Mouse (Mus musculus) gastrocnemius, adult 2 months (tissue): ENCODE results near the gene U2af1l4. TPM values are rescaled to one million over a fixed set of nuclear protein-coding genes. Genes with fewer than 3 reads are reported as not detected.
A peak's percentile ranks its signal among the peaks of the same experiment; 100 is the strongest.

ENCODE experiments used
- DNase-seq: peaks from one replicate; pipeline ENCODE4 v3.0.0; 2022
- H3K27ac ChIP-seq: fragments of 200-600 bp; 2 replicates; pipeline ENCODE4 v1.8.1; 2022; ENCODE audit warnings: mild to moderate bottlenecking
- H3K4me3 ChIP-seq: fragments of 200-600 bp; 2 replicates; pipeline ENCODE4 v1.8.1; 2022; ENCODE audit warnings: mild to moderate bottlenecking, moderate library complexity
- CTCF ChIP-seq: fragments of 200-600 bp; IDR thresholded peaks from 2 replicates; pipeline ENCODE4 v1.8.1; 2022; ENCODE audit warnings: antibody characterized with exemption, mild to moderate bottlenecking, moderate library complexity
- intact Hi-C: fragments of 180-260 bp; cut with DNase I; formaldehyde crosslinking; loops from one replicate; pipeline ENCODE4 v1.15.1; 2025
- total RNA-seq, 2 experiments: library from RNA; stranded (reverse); gene quantifications; 2 replicates each; pipeline ENCODE4 v1.2.3; 2021

The U2af1l4 gene
- total RNA-seq, 2 experiments from 2014 or later = 53.8 to 62.5 TPM

DNA sequence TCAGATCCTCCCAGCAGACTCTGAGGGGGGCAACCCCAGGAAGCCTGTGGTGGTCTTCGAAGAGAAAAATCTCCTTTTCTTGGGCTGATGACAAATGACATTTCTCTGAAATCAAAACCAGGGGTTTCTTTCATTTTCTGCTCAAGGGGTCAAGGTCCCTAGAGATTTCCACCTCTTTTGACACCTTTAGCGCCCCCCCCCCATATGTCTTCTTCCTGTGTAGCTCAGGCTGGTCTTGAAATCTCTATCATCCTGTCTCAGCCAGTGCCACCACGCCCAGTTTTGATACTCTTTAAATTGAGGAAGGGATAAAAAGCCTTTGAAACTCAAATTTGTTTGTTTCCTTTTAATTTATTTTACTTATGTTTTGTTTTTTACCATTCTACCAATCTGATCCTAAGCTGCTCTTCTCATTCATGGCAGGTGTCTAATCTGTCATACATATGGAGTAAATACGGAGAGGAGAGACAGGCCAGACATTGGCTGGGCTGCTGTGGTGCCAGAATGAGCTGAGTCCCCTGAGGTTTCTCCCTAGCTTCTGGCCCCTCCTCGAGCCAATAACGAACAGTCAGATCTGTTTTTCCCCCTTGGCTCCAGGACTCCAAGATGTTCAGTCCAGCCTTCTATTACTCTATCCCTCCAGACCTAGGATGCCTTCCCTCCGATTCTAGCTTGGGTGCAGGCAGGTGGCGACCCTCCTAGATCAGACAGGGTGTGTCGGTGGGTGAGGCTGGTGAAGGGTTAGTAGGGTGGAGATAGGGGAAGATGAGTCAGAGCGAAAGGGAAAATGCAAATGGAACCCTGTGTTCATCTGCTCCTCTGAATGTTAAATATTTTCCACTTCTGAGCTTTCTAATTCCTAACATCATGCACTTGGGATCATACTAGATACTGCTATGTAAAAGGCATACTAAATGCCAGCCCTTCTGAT, 30.7 kb downstream of the U2af1l4 start:
- intact Hi-C loops = loop anchor here (10.0 kb wide), 1 partner anchor 381 kb away; the partner anchor contains the start of genes Fam187b and Lsr

DNA sequence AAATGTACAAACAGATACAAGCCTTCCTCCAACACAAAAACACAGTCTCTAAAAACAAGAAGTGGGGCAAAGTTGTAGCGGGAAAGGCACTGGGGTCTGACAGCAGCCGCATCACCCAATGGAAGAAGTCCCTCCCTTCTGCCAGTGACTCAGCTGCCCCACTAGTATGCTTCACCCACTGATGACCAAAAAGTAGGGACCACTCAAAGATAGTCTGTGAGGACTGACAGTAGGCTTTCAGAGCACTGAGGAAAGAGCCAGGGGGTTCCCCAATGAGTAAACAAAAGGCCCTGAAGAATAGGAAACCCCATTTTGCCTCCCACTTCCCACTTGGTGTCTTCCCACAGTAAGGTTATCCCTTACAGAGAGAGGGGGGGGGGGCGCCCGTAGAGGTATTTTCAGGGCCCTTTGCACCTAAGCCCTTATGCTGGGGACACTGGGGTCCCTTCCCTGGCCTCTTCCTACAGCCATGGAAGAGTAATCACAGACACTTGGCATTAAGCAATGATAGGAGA, 31.5 kb downstream of the U2af1l4 start:
- H3K4me3 ChIP-seq = no peak overlapping the region
- no peak for TF ChIP-seq CTCF
- intact Hi-C loops = loop anchor here (10.0 kb wide), 1 partner anchor 380 kb away; the partner anchor contains the start of genes Fam187b and Lsr
- no peak overlapping the region for H3K27ac ChIP-seq
- no peak for DNase-seq

More for the DNA sequence above, 30.7 kb downstream of the U2af1l4 start:
- no peak for DNase-seq
- no peak overlapping the region for H3K4me3 ChIP-seq
- H3K27ac ChIP-seq = no peak overlapping the region
- TF ChIP-seq CTCF = no peak

DNA sequence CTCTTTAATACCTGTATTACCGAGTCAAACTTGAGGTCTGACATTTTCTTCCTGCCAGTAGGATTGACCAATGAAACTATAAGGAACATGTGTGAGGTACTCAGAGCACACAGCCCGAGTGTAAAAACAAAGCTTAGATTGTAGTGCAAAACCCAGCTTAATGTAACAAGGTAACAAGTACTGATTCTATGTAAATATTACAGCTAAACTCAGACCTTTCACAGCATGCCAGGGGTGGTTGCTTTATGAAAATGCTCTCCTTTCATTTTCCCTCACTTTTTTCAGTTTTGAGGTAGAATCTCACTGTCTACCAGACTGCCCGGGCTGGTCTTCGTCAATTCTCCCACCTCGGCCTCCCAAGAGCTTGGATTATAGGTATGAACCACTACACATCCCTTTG, 33.0 kb downstream of the U2af1l4 start:
- intact Hi-C loops = loop anchor here (10.0 kb wide), 1 partner anchor 379 kb away; the partner anchor contains the start of genes Fam187b and Lsr
- TF ChIP-seq CTCF = no peak
- Histone ChIP-seq H3K4me3 (no peak overlapping the region), H3K27ac (no peak overlapping the region)
- no peak for DNase-seq

DNA sequence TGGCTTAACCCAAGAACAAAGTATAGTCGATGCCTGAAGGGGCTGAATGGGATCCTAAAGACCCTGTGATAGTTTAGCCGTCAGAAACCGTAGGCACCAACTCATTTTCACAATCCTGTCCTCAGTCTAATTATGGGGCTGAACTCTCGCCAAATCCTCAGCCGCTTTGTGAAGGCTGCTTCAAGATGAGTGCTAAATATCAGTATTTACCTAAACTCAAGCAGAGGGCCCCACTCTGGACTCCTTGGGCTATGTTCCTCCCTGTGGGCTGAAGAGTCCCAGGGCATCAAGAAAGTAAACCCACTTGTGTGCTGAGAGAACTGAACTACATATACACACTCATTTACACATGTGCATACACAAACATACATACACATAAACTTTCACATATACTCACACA, 33.7 kb downstream of the U2af1l4 start:
- no peak for TF ChIP-seq CTCF
- Histone ChIP-seq H3K27ac (no peak overlapping the region), H3K4me3 (no peak overlapping the region)
- DNase-seq = no peak
- intact Hi-C loops = loop anchor here (10.0 kb wide), 1 partner anchor 378 kb away; the partner anchor contains the start of genes Fam187b and Lsr

DNA sequence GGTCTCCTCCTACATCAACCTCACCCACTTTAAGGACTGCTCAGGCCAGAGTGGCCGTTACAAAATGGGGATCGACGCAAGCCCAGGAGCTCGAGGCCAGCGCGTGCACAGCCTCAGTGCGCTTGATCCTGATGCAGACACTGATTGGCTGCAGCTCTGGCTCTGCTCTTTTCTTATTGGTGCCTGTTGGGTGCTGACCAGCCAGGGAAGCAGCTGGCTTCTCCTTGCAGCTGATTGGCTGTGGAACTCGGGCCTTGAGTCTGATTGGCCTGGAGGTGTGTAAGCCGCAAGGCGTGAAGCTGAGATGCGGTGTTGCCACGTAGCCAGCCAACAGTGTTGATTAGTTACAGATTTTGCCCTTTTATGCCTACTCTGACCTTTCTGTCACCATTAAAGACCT, 35.7 kb downstream of the U2af1l4 start, which contains the start of gene Zbtb32:
TSS of gene Zbtb32 (minus strand) at position 124 of the 400 bp plus-strand sequence.
- no peak within 1 kb of the TSS for H3K27ac ChIP-seq
- intact Hi-C loops = loop anchor here (10.0 kb wide), 1 partner anchor 376 kb away; the partner anchor contains the start of genes Fam187b and Lsr
- DNase-seq = no peak

DNA sequence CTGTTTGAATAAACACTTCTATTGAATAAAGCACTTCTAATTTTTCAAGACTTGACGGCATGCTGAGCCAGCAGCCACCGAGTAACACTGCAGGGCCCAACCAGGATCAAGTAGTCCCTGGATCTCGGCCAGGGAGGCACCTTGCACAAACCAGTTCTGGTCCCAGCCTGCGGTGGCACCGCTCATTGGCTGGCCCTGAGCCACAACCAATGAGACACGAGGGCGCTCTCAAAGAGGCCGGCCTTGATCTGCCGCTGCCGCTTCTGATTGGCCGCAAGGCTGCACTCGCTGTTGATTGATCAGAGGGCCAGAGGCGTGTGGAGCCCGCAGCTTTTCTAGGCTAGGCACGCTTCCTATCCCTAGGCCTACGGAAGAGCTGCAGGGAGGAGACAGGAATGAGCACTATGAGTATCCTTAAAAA, 36.8 kb downstream of the U2af1l4 start:
- Histone ChIP-seq H3K27ac (no peak overlapping the region), H3K4me3 (no peak overlapping the region)
- peak; percentile 91 for DNase-seq
- intact Hi-C loops = loop anchor here (10.0 kb wide), 1 partner anchor 375 kb away; the partner anchor contains the start of genes Fam187b and Lsr
- TF ChIP-seq CTCF = no peak

More for the DNA sequence above, 35.7 kb downstream of the U2af1l4 start, which contains the start of gene Zbtb32:
- TF ChIP-seq CTCF = no peak
- no peak within 1 kb of the TSS for H3K4me3 ChIP-seq

DNA sequence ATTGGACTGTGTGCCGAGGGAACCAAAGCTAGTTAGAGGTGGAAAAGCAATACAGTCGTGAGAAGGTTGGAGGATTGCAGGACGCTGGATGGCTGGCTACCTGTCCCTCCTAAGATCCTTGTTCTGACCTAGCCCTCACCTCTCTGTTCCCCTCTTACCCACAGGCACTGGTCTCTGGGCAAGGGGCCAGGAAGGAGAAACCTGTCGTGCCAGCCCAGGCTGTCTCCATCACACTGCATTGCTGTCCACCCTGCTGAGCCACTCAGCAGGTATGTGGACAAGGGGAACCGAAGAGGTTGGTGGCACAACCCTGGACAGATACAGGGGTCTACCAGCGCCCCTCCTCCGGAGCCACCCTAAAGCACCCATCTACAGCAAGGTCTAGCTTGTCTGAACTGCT, 37.5 kb downstream of the U2af1l4 start:
- intact Hi-C loops = no loop called here
- no peak for DNase-seq
- no peak overlapping the region for H3K27ac ChIP-seq
- TF ChIP-seq CTCF = no peak
- H3K4me3 ChIP-seq = no peak overlapping the region

DNA sequence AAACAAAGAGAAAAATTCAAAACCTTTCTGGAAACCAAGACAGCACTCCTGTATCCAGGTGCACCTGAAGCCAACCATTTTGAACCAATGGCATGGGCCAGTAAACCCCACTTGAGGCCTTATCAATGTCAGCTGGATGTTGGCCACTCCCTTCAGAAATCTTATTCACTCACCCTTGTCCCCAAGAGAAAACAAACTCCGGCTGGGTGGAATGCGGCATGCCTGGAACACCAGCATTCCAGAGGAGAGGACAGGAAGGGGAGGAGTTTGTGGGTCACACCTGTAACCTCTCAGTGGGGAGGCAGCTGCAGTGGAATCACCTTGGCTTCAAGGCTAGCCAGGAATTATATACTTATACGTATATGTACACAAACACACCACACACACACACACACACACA, 39.5 kb downstream of the U2af1l4 start:
- intact Hi-C loops = no loop called here
- DNase-seq = no peak
- H3K4me3 ChIP-seq = no peak overlapping the region
- TF ChIP-seq CTCF = no peak
- H3K27ac ChIP-seq = no peak overlapping the region

DNA sequence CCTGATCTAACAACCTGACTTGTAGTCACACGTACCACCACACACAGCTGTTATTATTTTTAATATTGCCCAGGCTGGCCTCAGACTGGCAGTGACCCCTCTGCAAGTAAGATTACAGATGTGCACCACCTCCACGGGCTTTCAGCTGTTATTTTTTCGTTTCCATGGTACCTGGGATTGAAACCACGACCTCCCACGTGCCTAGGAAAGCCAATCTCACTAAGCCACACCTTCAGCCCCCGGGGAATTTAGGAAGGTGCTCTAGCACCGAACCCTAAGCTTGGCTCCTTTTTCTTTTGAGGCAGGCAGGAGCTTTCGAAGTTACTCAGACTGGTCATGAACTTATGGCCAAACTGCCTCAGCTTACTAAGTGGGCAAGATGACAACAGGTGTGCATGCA, 41.3 kb downstream of the U2af1l4 start:
- TF ChIP-seq CTCF = no peak
- DNase-seq = no peak
- no peak overlapping the region for H3K4me3 ChIP-seq
- intact Hi-C loops = no loop called here
- H3K27ac ChIP-seq = no peak overlapping the region

DNA sequence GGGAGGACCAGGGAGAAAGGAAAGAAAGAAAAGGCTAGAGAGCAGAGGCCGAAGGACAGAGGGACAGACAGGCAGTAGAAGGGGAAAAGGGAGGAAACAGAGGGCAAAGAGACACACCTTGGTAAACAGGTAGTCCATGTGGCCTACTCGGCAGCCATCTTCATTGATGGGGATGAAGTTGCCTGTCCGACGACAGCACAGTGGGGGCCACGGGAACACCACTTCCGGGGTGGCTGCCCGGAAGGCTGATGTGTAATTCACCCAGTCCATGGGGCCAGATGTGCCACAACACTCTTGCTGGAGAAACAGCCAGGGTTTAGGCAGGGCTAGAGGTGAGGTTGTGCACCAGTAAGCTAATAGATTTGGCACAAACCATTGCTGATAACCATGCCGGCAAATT, 41.8 kb downstream of the U2af1l4 start:
- Histone ChIP-seq H3K4me3 (no peak overlapping the region), H3K27ac (no peak overlapping the region)
- no peak for DNase-seq
- intact Hi-C loops = no loop called here
- TF ChIP-seq CTCF = no peak

DNA sequence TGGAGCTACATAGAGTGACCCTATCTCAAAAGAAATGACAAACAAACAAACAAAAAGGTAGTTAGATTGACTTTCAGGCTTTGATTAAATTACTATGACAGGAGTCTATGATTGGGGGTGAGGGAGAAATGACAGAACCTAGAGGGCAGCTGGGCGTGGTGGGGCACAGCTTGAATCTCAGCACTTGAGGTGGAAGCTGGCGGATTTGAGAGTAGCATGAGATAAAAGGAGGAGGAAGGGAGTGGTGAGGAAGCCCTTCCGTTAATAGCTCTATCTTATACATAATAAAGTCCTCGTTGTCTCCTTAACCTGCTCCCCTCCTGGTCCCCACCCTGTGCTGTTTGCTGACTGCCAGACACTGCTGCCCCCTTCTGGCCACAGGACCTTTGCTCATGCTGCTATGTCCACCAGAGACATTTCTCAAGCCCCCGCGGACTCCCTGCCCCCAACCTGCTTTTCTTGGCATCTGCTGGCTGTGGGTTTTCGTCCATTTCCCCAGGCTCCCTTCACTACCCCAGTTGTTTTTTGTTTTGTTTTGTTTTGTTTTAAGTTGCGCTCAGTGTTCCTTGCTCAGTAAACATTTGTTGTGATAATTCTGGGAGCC, 44.7 kb downstream of the U2af1l4 start:
- intact Hi-C loops = no loop called here
- H3K27ac ChIP-seq = no peak overlapping the region
- TF ChIP-seq CTCF = peak; percentile 65
- peak; percentile 52 for DNase-seq
- H3K4me3 ChIP-seq = no peak overlapping the region

DNA sequence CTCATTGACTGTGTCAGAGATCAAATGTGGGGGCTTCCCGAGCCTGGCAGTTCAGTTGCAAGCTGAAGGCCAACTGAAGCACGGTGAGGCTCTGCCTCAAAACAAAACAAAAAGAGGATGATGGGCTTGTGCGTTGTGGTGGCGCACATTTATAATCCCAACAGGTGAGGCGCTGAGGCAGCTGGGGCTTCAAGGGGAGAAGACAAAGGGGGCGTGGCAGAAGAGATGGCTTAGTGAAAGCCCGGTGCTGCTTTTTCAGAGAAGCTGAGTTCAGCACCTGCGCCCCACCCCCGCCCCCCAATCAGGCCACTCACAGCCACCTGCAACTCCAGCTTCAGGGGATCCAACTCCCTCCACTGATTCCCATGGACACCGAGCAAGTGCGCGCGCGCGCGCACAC, 45.4 kb downstream of the U2af1l4 start:
- intact Hi-C loops = no loop called here
- Histone ChIP-seq H3K4me3 (no peak overlapping the region), H3K27ac (no peak overlapping the region)
- no peak for DNase-seq
- TF ChIP-seq CTCF = no peak

DNA sequence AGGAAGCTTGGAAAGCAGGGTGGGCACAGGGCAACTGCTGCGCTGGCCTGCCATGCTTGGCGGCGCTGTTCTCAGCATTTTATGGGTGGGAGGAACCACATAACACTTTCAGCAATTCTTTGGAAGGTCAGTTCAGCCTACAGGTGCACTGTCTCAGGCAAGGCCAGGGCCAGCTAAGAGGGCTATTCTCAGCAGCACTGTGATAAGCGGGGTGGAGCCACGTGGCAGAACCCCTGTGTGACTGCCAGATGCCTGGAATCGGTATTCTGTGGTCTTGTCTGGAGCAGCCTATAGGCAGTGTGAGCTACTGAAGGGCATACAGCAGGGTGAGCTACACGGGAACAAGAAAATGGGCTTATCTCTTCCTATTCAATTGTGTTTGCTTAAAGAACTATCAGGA, 46.9 kb downstream of the U2af1l4 start:
- no peak for TF ChIP-seq CTCF
- H3K4me3 ChIP-seq = no peak overlapping the region
- DNase-seq = no peak
- no peak overlapping the region for H3K27ac ChIP-seq
- intact Hi-C loops = no loop called here
